7 mouse cellular contexts compared by ENCODE assay signal in the genomic region with DNA sequence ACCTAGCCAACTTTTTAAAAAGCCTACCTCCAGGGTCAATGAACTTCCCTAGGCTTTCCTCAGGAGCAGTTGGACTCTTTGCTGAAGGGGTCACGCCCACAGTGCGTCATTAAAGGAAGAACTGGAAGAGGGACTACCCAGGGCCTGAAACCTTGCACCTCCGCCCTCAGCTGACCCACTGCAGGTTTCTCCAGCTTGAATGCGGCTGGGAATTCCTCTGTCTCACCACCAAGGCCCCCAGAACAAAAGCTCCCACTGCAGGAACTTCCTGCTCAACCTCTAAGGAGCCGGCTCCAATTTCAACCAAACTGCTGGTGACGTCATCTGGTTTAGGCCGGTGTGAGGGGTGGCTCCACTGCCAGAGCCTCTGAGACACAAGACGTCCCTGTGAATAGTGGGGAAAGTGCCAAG. TPM values are rescaled to one million over a fixed set of nuclear protein-coding genes. Genes with fewer than 3 reads are reported as not detected.
A peak's percentile ranks its signal among the peaks of the same experiment; 100 is the strongest.
DNase-seq lines count a peak whose midpoint lies in the region; ATAC-seq and TF ChIP-seq lines count a peak whose summit lies in the region.

No protein-coding gene starts in this region.

- peak; percentile 66 for DNase-seq in neural tube, embryonic 10.5 days (ENCODE audit: extremely low spot score, low spot score)
- DNase-seq in kidney, postnatal 36 days, result peak; percentile 51 to 64
- no peak for DNase-seq in testis, postnatal 14 days (ENCODE audit: low spot score)
- DNase-seq in thymus, postnatal 0 days (ENCODE audit: low spot score), result no peak
- DNase-seq in layer of hippocampus, adult 2 months (ENCODE audit: low spot score in 2 of 2), result no peak

- 10% methylated on average over 8 of the region's 8 CpGs for WGBS in neural tube, embryonic 15.5 days
- 2% methylated on average over 8 of the region's 8 CpGs for WGBS in forebrain, embryonic 12.5 days

- no peaks in the 10 kb centered on the region for H3K9me3 ChIP-seq in neural tube, embryonic 15.5 days (replicated peaks)
- no peaks in the 10 kb centered on the region for H3K9me3 ChIP-seq in forebrain, embryonic 12.5 days

- no peak overlapping the region for H3K4me3 ChIP-seq in neural tube, embryonic 15.5 days (replicated peaks)
- H3K4me3 ChIP-seq in forebrain, embryonic 12.5 days (replicated peaks), result no peak overlapping the region
- H3K4me3 ChIP-seq in layer of hippocampus, adult 2 months, result no peak overlapping the region

- H3K27me3 ChIP-seq in neural tube, embryonic 15.5 days (replicated peaks), result no peaks in the 10 kb centered on the region
- peaks cover 3% of the 10 kb centered on the region; the same call in 1 of the 2 replicates for H3K27me3 ChIP-seq in forebrain, embryonic 12.5 days

- no peaks in the 10 kb centered on the region for H3K36me3 ChIP-seq in neural tube, embryonic 15.5 days
- no peaks in the 10 kb centered on the region for H3K36me3 ChIP-seq in forebrain, embryonic 12.5 days (replicated peaks)

- H3K27ac ChIP-seq in neural tube, embryonic 15.5 days (replicated peaks), result no peak overlapping the region
- peak overlapping the region; percentile 63; the same call in 1 of the 2 replicates for H3K27ac ChIP-seq in forebrain, embryonic 12.5 days
- no peak overlapping the region for H3K27ac ChIP-seq in layer of hippocampus, adult 2 months

- H3K9ac ChIP-seq in neural tube, embryonic 15.5 days (replicated peaks), result no peak overlapping the region
- no peak overlapping the region for H3K9ac ChIP-seq in forebrain, embryonic 12.5 days

- no peak overlapping the region for H3K4me2 ChIP-seq in neural tube, embryonic 15.5 days
- H3K4me2 ChIP-seq in forebrain, embryonic 12.5 days, result peak overlapping the region; percentile 31

- TF ChIP-seq CTCF in layer of hippocampus, adult 2 months (conservative IDR thresholded peaks at IDR 0.05), result no peak

- peaks cover 15% of the 10 kb centered on the region for H3K4me1 ChIP-seq in neural tube, embryonic 15.5 days
- peaks cover 25% of the 10 kb centered on the region for H3K4me1 ChIP-seq in forebrain, embryonic 12.5 days

- no peak for ATAC-seq in neural tube, embryonic 15.5 days (ENCODE audit: low FRiP score)
- ATAC-seq in forebrain, embryonic 12.5 days (ENCODE audit: low FRiP score), result peak; percentile 57; the same call in 1 of the 2 replicates

RNA-seq across cellular contexts. Expression of a gene that starts 45.4 kb away (rescaled TPM):
- polyA plus RNA-seq in neural tube, embryonic 15.5 days (2015; fragmentation: Nextera tagmentation; extraction: Ambion mirVana), result 8.7 and 12.2 TPM in 2 replicates
- polyA plus RNA-seq in forebrain, embryonic 12.5 days (2016; fragmentation: Nextera tagmentation; extraction: Ambion mirVana), result 23.1 and 23.6 TPM in 2 replicates
- polyA plus RNA-seq in thymus, postnatal 0 days (2015; fragmentation: Nextera tagmentation; extraction: Ambion mirVana), result 18.5 and 21.1 TPM in 2 replicates
- 10 to 100 TPM; 48.7 to 49.6 TPM for total RNA-seq in layer of hippocampus, adult 2 months (2021)

Comparison
In these comparisons a context has a peak if more than half of its experiments do, and no peak if none do; other contexts are left out.
1. DNase-seq: peak in neural tube, embryonic 10.5 days (single experiment) and kidney, postnatal 36 days (2 of 2); none in testis, postnatal 14 days (single experiment), thymus, postnatal 0 days (single experiment) and layer of hippocampus, adult 2 months (0 of 2).